Mouse (Mus musculus): ENCODE results near the gene Coq10a. TPM values are rescaled to one million over a fixed set of nuclear protein-coding genes. Genes with fewer than 3 reads are reported as not detected.

The Coq10a gene
- polyA plus RNA-seq, 1 experiment = 61.2 TPM

DNA sequence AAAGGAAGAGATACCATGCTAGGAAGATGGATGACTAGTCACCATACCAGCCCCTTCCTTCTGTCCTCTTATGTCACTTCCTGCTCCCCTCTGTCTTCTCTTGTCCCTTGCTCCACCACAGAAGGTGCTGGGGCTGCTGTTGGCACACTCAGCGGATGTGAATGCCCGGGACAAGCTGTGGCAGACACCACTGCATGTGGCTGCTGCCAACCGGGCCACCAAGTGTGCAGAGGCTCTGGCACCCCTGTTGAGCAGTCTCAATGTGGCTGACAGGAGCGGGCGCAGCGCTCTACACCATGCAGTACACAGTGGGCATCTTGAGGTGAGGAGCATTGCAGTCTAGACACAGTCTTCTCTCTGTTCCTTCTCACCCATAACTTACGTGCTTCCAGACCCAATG lies 10.5 kb upstream of the Coq10a start:
- no peaks in the 10 kb centered on the region for H3K27me3 ChIP-seq (ENCODE audit: control insufficient read depth, insufficient read depth, insufficient read length)
- no peak overlapping the region for H3ac ChIP-seq (ENCODE audit: control insufficient read depth, insufficient read length)
- H3K36me3 ChIP-seq (ENCODE audit: control insufficient read depth, insufficient read depth) = peaks cover 34% of the 10 kb centered on the region
- H3K4me2 ChIP-seq (ENCODE audit: low read depth) = peak overlapping the region; percentile 92
- no peak for TF ChIP-seq POLR2A (IDR thresholded peaks at IDR 0.05; ENCODE audit: insufficient read length, low read depth)
- TF ChIP-seq CEBPB (IDR thresholded peaks at IDR 0.05; ENCODE audit: insufficient read depth, poor library complexity, severe bottlenecking) = no peak
- H3K4me3 ChIP-seq = no peak overlapping the region
- peaks cover 27% of the 10 kb centered on the region for H3K79me2 ChIP-seq (ENCODE audit: control insufficient read depth, insufficient read depth)

DNA sequence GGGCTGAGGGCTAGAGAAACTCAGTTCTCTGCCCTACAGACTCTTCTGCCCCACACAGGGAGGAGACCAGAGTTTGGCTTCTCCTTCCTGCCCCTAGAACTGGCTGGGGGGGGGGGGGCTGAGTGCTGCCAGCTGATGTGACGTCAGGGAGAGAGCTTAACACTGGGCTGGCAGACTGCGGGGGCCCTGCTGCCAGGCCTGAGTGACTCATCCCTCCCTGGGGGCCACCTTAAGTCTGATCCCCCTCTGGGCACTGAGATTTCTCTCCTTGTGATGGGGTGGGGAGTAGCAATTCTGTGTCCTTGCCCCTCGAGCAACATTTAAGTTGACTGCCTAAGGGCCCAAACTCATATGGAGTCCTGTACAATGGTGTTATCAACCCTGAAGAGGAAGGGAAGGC lies 9.7 kb upstream of the Coq10a start:
- no peak overlapping the region for H3ac ChIP-seq (ENCODE audit: control insufficient read depth, insufficient read length)
- peak overlapping the region; percentile 92 for H3K4me2 ChIP-seq (ENCODE audit: low read depth)
- no peak for TF ChIP-seq MAX (IDR thresholded peaks at IDR 0.05; ENCODE audit: low read depth)
- no peak for TF ChIP-seq CEBPB (IDR thresholded peaks at IDR 0.05; ENCODE audit: insufficient read depth, poor library complexity, severe bottlenecking)
- no peak for TF ChIP-seq TCF3 (IDR thresholded peaks at IDR 0.05; ENCODE audit: insufficient read length, low read depth)
- no peak for TF ChIP-seq POLR2A (IDR thresholded peaks at IDR 0.05; ENCODE audit: insufficient read length, low read depth)
- TF ChIP-seq USF1 (IDR thresholded peaks at IDR 0.05; ENCODE audit: low read depth) = no peak
- TF ChIP-seq POLR2AphosphoS2 (IDR thresholded peaks at IDR 0.05; ENCODE audit: insufficient read length, low read depth) = no peak
- TF ChIP-seq REST (IDR thresholded peaks at IDR 0.05; ENCODE audit: insufficient read depth, insufficient read length) = no peak
- no peak for TF ChIP-seq SRF (IDR thresholded peaks at IDR 0.05; ENCODE audit: control insufficient read depth, insufficient read length, low read depth)
- TF ChIP-seq E2F4 (IDR thresholded peaks at IDR 0.05; ENCODE audit: insufficient read depth) = no peak
- no peak for TF ChIP-seq MYOD1 (IDR thresholded peaks at IDR 0.05; ENCODE audit: control insufficient read depth in 1 of 3, insufficient read length in 2 of 3, low read depth in 2 of 3)
- TF ChIP-seq TCF12 (IDR thresholded peaks at IDR 0.05; ENCODE audit: insufficient read depth, poor library complexity, severe bottlenecking) = no peak
- TF ChIP-seq MYOG (IDR thresholded peaks at IDR 0.05; ENCODE audit: control insufficient read depth in 1 of 3, insufficient read depth in 1 of 3, insufficient read length in 2 of 3, low read depth in 2 of 3) = no peak
- no peaks in the 10 kb centered on the region for H3K27me3 ChIP-seq (ENCODE audit: control insufficient read depth, insufficient read depth, insufficient read length)
- peak overlapping the region; percentile 56 for H3K4me3 ChIP-seq
- H3K79me2 ChIP-seq (ENCODE audit: control insufficient read depth, insufficient read depth) = peaks cover 27% of the 10 kb centered on the region
- H3K36me3 ChIP-seq (ENCODE audit: control insufficient read depth, insufficient read depth) = peaks cover 26% of the 10 kb centered on the region

DNA sequence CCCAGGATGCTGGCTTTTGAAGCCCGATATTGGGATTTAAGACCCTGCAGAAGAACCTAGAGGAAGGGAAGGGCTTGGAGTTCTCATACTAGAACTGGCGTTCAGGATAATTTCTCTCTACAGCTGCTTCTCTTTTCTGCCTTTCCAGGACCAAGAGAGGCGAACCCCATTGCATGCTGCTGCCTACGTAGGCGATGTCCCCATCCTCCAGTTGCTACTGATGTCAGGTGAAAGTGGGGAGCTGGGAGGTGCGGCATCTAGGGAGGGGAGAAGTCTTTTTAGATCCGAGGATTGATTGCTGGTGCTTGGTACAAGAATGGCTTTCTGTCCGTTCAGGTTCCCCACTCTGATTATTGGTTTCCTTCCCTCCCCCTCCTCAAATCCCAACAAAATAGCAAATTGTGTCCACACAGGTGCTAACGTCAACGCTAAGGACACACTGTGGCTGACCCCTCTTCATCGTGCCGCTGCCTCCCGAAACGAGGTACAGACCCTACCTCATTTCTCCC lies 9.2 kb upstream of the Coq10a start:
- H3K4me3 ChIP-seq = peak overlapping the region; percentile 56
- H3K36me3 ChIP-seq (ENCODE audit: control insufficient read depth, insufficient read depth) = peaks cover 22% of the 10 kb centered on the region
- no peaks in the 10 kb centered on the region for H3K27me3 ChIP-seq (ENCODE audit: control insufficient read depth, insufficient read depth, insufficient read length)
- H3K4me2 ChIP-seq (ENCODE audit: low read depth) = peak overlapping the region; percentile 92
- peaks cover 27% of the 10 kb centered on the region for H3K79me2 ChIP-seq (ENCODE audit: control insufficient read depth, insufficient read depth)
- H3ac ChIP-seq (ENCODE audit: control insufficient read depth, insufficient read length) = peak overlapping the region; percentile 35
- TF ChIP-seq POLR2AphosphoS2 (IDR thresholded peaks at IDR 0.05; ENCODE audit: insufficient read length, low read depth) = peak; percentile 16
- TF ChIP-seq MYOD1 (IDR thresholded peaks at IDR 0.05; ENCODE audit: control insufficient read depth in 1 of 3, insufficient read length in 2 of 3, low read depth in 2 of 3) = no peak

DNA sequence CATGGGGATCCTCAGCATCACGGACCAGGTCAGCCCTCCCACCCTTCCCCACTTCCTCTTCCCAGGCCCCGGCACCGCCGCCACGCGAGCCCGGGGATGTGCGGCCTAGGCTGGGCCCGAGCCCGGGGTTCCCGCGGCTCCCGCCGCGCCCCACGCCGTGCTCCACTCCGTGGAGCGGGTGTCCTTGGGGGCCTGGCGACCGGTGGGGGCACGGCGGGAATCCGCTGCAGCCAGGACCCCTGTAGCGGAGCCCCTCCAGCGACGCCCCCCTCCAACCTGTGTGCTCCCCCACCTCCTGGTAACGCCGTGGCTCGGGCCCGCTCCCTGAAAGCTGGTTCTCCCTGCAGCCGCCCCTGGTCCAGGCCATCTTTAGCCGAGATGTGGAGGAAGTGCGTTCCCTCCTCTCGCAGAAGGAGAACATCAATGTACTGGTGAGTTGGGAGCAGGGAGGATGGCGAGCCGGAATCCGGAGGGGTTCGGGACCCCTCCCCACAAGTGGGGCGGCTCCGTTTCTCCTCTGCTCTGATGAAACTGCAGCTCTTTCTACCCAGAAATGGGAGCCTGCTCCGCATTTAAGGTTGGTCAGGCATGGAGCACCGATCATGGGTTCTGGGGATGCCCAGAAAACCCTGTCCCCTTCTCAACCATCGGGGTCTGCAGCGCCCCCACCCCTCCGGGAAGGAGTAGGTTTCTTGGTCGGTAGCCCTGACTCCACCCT lies 8.6 kb upstream of the Coq10a start:
- peak overlapping the region; percentile 35 for H3ac ChIP-seq (ENCODE audit: control insufficient read depth, insufficient read length)
- H3K4me2 ChIP-seq (ENCODE audit: low read depth) = peak overlapping the region; percentile 92
- peaks cover 18% of the 10 kb centered on the region for H3K36me3 ChIP-seq (ENCODE audit: control insufficient read depth, insufficient read depth)
- TF ChIP-seq E2F4 (IDR thresholded peaks at IDR 0.05; ENCODE audit: insufficient read depth) (no peak), MYOG (IDR thresholded peaks at IDR 0.05; ENCODE audit: control insufficient read depth in 1 of 3, insufficient read depth in 1 of 3, insufficient read length in 2 of 3, low read depth in 2 of 3) (no peak), POLR2A (IDR thresholded peaks at IDR 0.05; ENCODE audit: insufficient read length, low read depth) (no peak), POLR2AphosphoS2 (IDR thresholded peaks at IDR 0.05; ENCODE audit: insufficient read length, low read depth) (no peak), MAX (IDR thresholded peaks at IDR 0.05; ENCODE audit: low read depth) (no peak), SRF (IDR thresholded peaks at IDR 0.05; ENCODE audit: control insufficient read depth, insufficient read length, low read depth) (no peak), TCF3 (IDR thresholded peaks at IDR 0.05; ENCODE audit: insufficient read length, low read depth) (no peak), TCF12 (IDR thresholded peaks at IDR 0.05; ENCODE audit: insufficient read depth, poor library complexity, severe bottlenecking) (no peak), CEBPB (IDR thresholded peaks at IDR 0.05; ENCODE audit: insufficient read depth, poor library complexity, severe bottlenecking) (no peak)
- no peaks in the 10 kb centered on the region for H3K27me3 ChIP-seq (ENCODE audit: control insufficient read depth, insufficient read depth, insufficient read length)
- H3K4me3 ChIP-seq = peak overlapping the region; percentile 56
- peaks cover 27% of the 10 kb centered on the region for H3K79me2 ChIP-seq (ENCODE audit: control insufficient read depth, insufficient read depth)

DNA sequence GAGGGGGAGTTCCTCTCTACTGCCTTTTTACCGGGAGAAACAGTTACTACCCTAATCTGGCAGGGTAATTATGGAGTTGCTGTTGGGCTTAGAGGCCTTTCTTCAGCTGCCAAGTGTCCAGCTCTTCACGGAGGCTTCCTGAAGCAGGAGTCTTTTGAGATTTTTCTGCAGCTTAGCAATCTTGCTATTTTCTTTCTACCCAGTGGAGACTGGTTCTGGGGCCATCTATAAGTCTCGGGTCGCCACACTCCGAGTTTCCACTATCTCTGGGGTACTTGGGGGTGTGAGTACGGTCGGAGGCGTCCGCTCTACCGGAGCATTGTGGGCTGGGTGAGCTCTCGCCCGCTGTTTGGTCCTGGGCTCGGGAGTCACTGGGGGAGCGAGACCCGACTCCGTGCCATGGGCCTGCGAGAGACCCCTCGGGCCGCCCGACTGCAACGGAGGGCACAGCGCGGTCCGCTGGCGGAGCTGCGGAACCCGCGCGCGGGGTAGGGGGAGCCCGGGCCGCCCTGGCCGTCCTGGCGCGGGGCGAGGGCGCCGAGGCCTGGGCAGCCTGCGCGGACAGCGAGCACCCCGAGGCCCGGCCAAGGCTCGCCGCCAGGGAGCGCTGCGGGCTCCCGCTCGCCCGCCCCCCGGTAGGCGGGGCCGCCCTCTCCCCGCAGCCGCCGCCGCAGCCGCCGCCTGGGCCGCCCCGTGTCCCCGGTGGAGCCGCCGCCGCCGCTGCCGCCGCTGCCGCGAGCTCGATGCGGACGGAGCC lies 7.8 kb upstream of the Coq10a start, which contains the start of gene Ankrd52:
Gene Ankrd52, plus strand, starts transcription at position 661 of the 757 bp plus-strand sequence.
- TF ChIP-seq USF1 (IDR thresholded peaks at IDR 0.05; ENCODE audit: low read depth) = no peak
- peak in 1 of 3 experiments; percentile 32 for TF ChIP-seq MYOG (IDR thresholded peaks at IDR 0.05; ENCODE audit: control insufficient read depth in 1 of 3, insufficient read depth in 1 of 3, insufficient read length in 2 of 3, low read depth in 2 of 3)
- peak; percentile 18 for TF ChIP-seq E2F4 (IDR thresholded peaks at IDR 0.05; ENCODE audit: insufficient read depth)
- TF ChIP-seq POLR2A (IDR thresholded peaks at IDR 0.05; ENCODE audit: insufficient read length, low read depth) = peak; percentile 74
- TF ChIP-seq MYOD1 (IDR thresholded peaks at IDR 0.05; ENCODE audit: control insufficient read depth in 1 of 3, insufficient read length in 2 of 3, low read depth in 2 of 3) = no peak
- no peak for TF ChIP-seq TCF3 (IDR thresholded peaks at IDR 0.05; ENCODE audit: insufficient read length, low read depth)
- TF ChIP-seq REST (IDR thresholded peaks at IDR 0.05; ENCODE audit: insufficient read depth, insufficient read length) = no peak
- peak; percentile 87 for TF ChIP-seq POLR2AphosphoS2 (IDR thresholded peaks at IDR 0.05; ENCODE audit: insufficient read length, low read depth)
- Histone ChIP-seq H3K79me2 (ENCODE audit: control insufficient read depth, insufficient read depth) (peaks cover 27% of the 10 kb centered on the region), H3K36me3 (ENCODE audit: control insufficient read depth, insufficient read depth) (peaks cover 18% of the 10 kb centered on the region), H3ac (ENCODE audit: control insufficient read depth, insufficient read length) (peak within 1 kb of the TSS; percentile 35), H3K4me2 (ENCODE audit: low read depth) (peak within 1 kb of the TSS; percentile 97), H3K27me3 (ENCODE audit: control insufficient read depth, insufficient read depth, insufficient read length) (no peaks in the 10 kb centered on the region), H3K4me3 (peak within 1 kb of the TSS; percentile 56)
